In genomic region chr10:80397524-80398173, GRCm38 (mm10) we compare ENCODE assay signal across 9 mouse cellular contexts. TPM values are rescaled to one million over a fixed set of nuclear protein-coding genes. Genes with fewer than 3 reads are reported as not detected.
DNase-seq lines count a peak whose midpoint lies in the region; ATAC-seq and TF ChIP-seq lines count a peak whose summit lies in the region.
"Had no signal": no experiment of that assay in that cellular context is flagged by ENCODE, and none has a peak within 500 bp of the region (broad histone marks: within the 10 kb centered on the region; RNA-seq: fewer than 3 reads in every experiment).

No protein-coding gene starts in this region.

- ATAC-seq in cerebellum, adult (ENCODE audit: insufficient number of reproducible peaks, low FRiP score, low TSS enrichment) = no peak
- ATAC-seq in limb, embryonic 15.5 days (ENCODE audit: insufficient number of reproducible peaks, low FRiP score, low TSS enrichment, low read depth) = no peak
- no peak for ATAC-seq in stomach, embryonic 15.5 days (ENCODE audit: insufficient read depth, low FRiP score, low read depth)

- TF ChIP-seq CTCF in cerebellum, adult 2 months (IDR thresholded peaks at IDR 0.05; ENCODE audit: borderline replicate concordance, insufficient read depth, low read depth, low read length) = no peak
- TF ChIP-seq CTCF in spleen, adult 2 months (IDR thresholded peaks at IDR 0.05; ENCODE audit: extremely low read depth, insufficient read depth, insufficient read length, insufficient replicate concordance) = no peak

- 15% methylated on average over 8 of the region's 8 CpGs for WGBS in cerebellum, adult 2 months
- WGBS in spleen, adult 2 months = 52% methylated on average over 8 of the region's 8 CpGs
- 45% methylated on average over 8 of the region's 8 CpGs for WGBS in limb, embryonic 15.5 days
- WGBS in stomach, embryonic 15.5 days = 40% methylated on average over 8 of the region's 8 CpGs

- peaks cover 26% of the 10 kb centered on the region for H3K36me3 ChIP-seq in spleen, adult 2 months (ENCODE audit: control insufficient read depth, insufficient read depth, low read length)
- peaks cover 64% of the 10 kb centered on the region for H3K36me3 ChIP-seq in limb, embryonic 15.5 days
- peaks cover 38% of the 10 kb centered on the region for H3K36me3 ChIP-seq in stomach, embryonic 15.5 days

- no peak for TF ChIP-seq POLR2A in cerebellum, adult 2 months (IDR thresholded peaks at IDR 0.05; ENCODE audit: borderline replicate concordance, insufficient read depth, low read length)
- no peak for TF ChIP-seq POLR2A in spleen, adult 2 months (IDR thresholded peaks at IDR 0.05; ENCODE audit: low read depth, low read length)

- peak overlapping the region; percentile 16 for H3K4me3 ChIP-seq in cerebellum, adult 2 months (replicated peaks; ENCODE audit: insufficient read depth, low read depth, low read length)
- H3K4me3 ChIP-seq in spleen, adult 2 months (ENCODE audit: extremely low read depth, insufficient read depth, insufficient read length) = peak overlapping the region; percentile 4; the same call in 1 of the 2 replicates
- peak overlapping the region; percentile 70 for H3K4me3 ChIP-seq in limb, embryonic 15.5 days
- H3K4me3 ChIP-seq in stomach, embryonic 15.5 days (replicated peaks) = peak overlapping the region; percentile 81

- peak overlapping the region; percentile 83 for H3K4me2 ChIP-seq in limb, embryonic 15.5 days
- H3K4me2 ChIP-seq in stomach, embryonic 15.5 days = peak overlapping the region; percentile 90

- DNase-seq in cerebellum, adult 2 months = peak in 1 of 2 experiments; percentile 46
- no peak for DNase-seq in spleen, adult 2 months (ENCODE audit: low read depth in 1 of 2, low spot score in 2 of 2)
- DNase-seq in spleen, postnatal 14 days (ENCODE audit: low spot score in 2 of 2) = no peak
- DNase-seq in spleen, postnatal 4 days (ENCODE audit: low spot score in 2 of 2) = no peak
- DNase-seq in left cerebral cortex, adult 18-20 months (ENCODE audit: low spot score in 2 of 2) = no peak
- DNase-seq: lung, postnatal 10 days had no signal

- H3K9ac ChIP-seq in limb, embryonic 15.5 days = peak overlapping the region; percentile 35
- peak overlapping the region; percentile 26 for H3K9ac ChIP-seq in stomach, embryonic 15.5 days

- no peaks in the 10 kb centered on the region for H3K9me3 ChIP-seq in limb, embryonic 15.5 days
- H3K9me3 ChIP-seq in stomach, embryonic 15.5 days = no peaks in the 10 kb centered on the region

- no peaks in the 10 kb centered on the region for H3K27me3 ChIP-seq in cerebellum, adult 2 months (ENCODE audit: control insufficient read depth, insufficient read depth, low read length)
- H3K27me3 ChIP-seq in spleen, adult 2 months (ENCODE audit: control insufficient read depth, insufficient read depth, low read length) = no peaks in the 10 kb centered on the region
- no peaks in the 10 kb centered on the region for H3K27me3 ChIP-seq in limb, embryonic 15.5 days
- no peaks in the 10 kb centered on the region for H3K27me3 ChIP-seq in stomach, embryonic 15.5 days (replicated peaks)

- H3K4me1 ChIP-seq in cerebellum, adult 2 months (ENCODE audit: control insufficient read depth, insufficient read depth, low read length) = peaks cover 14% of the 10 kb centered on the region
- peaks cover 19% of the 10 kb centered on the region; the same call in 1 of the 2 replicates for H3K4me1 ChIP-seq in spleen, adult 2 months (ENCODE audit: control insufficient read depth, insufficient read depth, insufficient read length)
- H3K4me1 ChIP-seq in limb, embryonic 15.5 days = peaks cover 30% of the 10 kb centered on the region
- H3K4me1 ChIP-seq in stomach, embryonic 15.5 days = peaks cover 21% of the 10 kb centered on the region

- peak overlapping the region; percentile 33; the same call in 1 of the 2 replicates for H3K27ac ChIP-seq in cerebellum, adult 2 months (ENCODE audit: insufficient read depth, low read length)
- H3K27ac ChIP-seq in spleen, adult 2 months (ENCODE audit: insufficient read depth, low read length) = no peak overlapping the region
- peak overlapping the region; percentile 99 for H3K27ac ChIP-seq in limb, embryonic 15.5 days
- peak overlapping the region; percentile 100 for H3K27ac ChIP-seq in stomach, embryonic 15.5 days

RNA-seq across cellular contexts. Expression of gene Mbd3, which starts 1.7 kb away (rescaled TPM):
- polyA plus RNA-seq in cerebellum, adult 2 months (2012; rRNA removed) = 193 and 199 TPM in 2 replicates
- polyA plus RNA-seq in spleen, adult 2 months (2012; rRNA removed) = 110 and 124 TPM in 2 replicates
- 218 and 219 TPM in 2 replicates for polyA plus RNA-seq in limb, embryonic 15.5 days (2015; fragmentation: Nextera tagmentation; extraction: Ambion mirVana)
- polyA plus RNA-seq in stomach, embryonic 15.5 days (2015; fragmentation: Nextera tagmentation; extraction: Ambion mirVana) = 204 and 216 TPM in 2 replicates
- 100 to 1,000 TPM; 143 to 166 TPM for total RNA-seq in left cerebral cortex, adult 18-20 months (2021)

RNA-seq across cellular contexts. Expression of gene Uqcr11, which starts 9.0 kb away (rescaled TPM):
- polyA plus RNA-seq in cerebellum, adult 2 months (2012; rRNA removed) = 1,410 and 1,545 TPM in 2 replicates
- polyA plus RNA-seq in spleen, adult 2 months (2012; rRNA removed) = 399 and 753 TPM in 2 replicates
- polyA plus RNA-seq in limb, embryonic 15.5 days (2015; fragmentation: Nextera tagmentation; extraction: Ambion mirVana) = 562 and 570 TPM in 2 replicates
- 724 and 753 TPM in 2 replicates for polyA plus RNA-seq in stomach, embryonic 15.5 days (2015; fragmentation: Nextera tagmentation; extraction: Ambion mirVana)
- total RNA-seq in left cerebral cortex, adult 18-20 months (2021) = 100 to 1,000 TPM; 383 to 388 TPM

RNA-seq across cellular contexts. Expression of gene Mex3d, which starts 10.2 kb away (rescaled TPM):
- 16.1 and 16.2 TPM in 2 replicates for polyA plus RNA-seq in cerebellum, adult 2 months (2012; rRNA removed)
- 13.4 and 22.6 TPM in 2 replicates for polyA plus RNA-seq in spleen, adult 2 months (2012; rRNA removed)
- polyA plus RNA-seq in limb, embryonic 15.5 days (2015; fragmentation: Nextera tagmentation; extraction: Ambion mirVana) = 6.1 and 6.8 TPM in 2 replicates
- polyA plus RNA-seq in stomach, embryonic 15.5 days (2015; fragmentation: Nextera tagmentation; extraction: Ambion mirVana) = 7.8 and 8.7 TPM in 2 replicates
- total RNA-seq in left cerebral cortex, adult 18-20 months (2021) = 10 to 100 TPM; 20.1 to 20.7 TPM

RNA-seq across cellular contexts. Expression of gene Tcf3, which starts 35.8 kb away (rescaled TPM):
- 34.2 and 38.8 TPM in 2 replicates for polyA plus RNA-seq in cerebellum, adult 2 months (2012; rRNA removed)
- 173 and 240 TPM in 2 replicates for polyA plus RNA-seq in spleen, adult 2 months (2012; rRNA removed)
- polyA plus RNA-seq in limb, embryonic 15.5 days (2015; fragmentation: Nextera tagmentation; extraction: Ambion mirVana) = 94.8 and 110 TPM in 2 replicates
- 88.9 and 100 TPM in 2 replicates for polyA plus RNA-seq in stomach, embryonic 15.5 days (2015; fragmentation: Nextera tagmentation; extraction: Ambion mirVana)
- 10 to 100 TPM; 25.4 to 29.8 TPM for total RNA-seq in left cerebral cortex, adult 18-20 months (2021)

RNA-seq across cellular contexts. Expression of gene Plk5, which starts 41.4 kb away (rescaled TPM):
- 145 and 151 TPM in 2 replicates for polyA plus RNA-seq in cerebellum, adult 2 months (2012; rRNA removed)
- polyA plus RNA-seq in spleen, adult 2 months (2012; rRNA removed) = 0.04 TPM in 1 of 2 replicates, not detected in the other
- polyA plus RNA-seq in limb, embryonic 15.5 days (2015; fragmentation: Nextera tagmentation; extraction: Ambion mirVana) = 0.91 and 0.99 TPM in 2 replicates
- 0.30 and 0.67 TPM in 2 replicates for polyA plus RNA-seq in stomach, embryonic 15.5 days (2015; fragmentation: Nextera tagmentation; extraction: Ambion mirVana)
- total RNA-seq in left cerebral cortex, adult 18-20 months (2021) = 10 to 100 TPM; 25.8 to 34.6 TPM

Comparison
In these comparisons a context has a peak if more than half of its experiments do, and no peak if none do; other contexts are left out.
1. H3K4me3 ChIP-seq: peak in every context shown above with its lines; median percentile 81 in stomach, embryonic 15.5 days; 70 in limb, embryonic 15.5 days; 16 in cerebellum, adult 2 months; 4 in spleen, adult 2 months.